Mouse (Mus musculus): Measurements from ENCODE around the gene Atp6v0c. TPM values are rescaled to one million over a fixed set of nuclear protein-coding genes. Genes with fewer than 3 reads are reported as not detected.

Gene Atp6v0c
- polyA plus RNA-seq, 1 experiment from 2014 or later, result 394 TPM

DNA sequence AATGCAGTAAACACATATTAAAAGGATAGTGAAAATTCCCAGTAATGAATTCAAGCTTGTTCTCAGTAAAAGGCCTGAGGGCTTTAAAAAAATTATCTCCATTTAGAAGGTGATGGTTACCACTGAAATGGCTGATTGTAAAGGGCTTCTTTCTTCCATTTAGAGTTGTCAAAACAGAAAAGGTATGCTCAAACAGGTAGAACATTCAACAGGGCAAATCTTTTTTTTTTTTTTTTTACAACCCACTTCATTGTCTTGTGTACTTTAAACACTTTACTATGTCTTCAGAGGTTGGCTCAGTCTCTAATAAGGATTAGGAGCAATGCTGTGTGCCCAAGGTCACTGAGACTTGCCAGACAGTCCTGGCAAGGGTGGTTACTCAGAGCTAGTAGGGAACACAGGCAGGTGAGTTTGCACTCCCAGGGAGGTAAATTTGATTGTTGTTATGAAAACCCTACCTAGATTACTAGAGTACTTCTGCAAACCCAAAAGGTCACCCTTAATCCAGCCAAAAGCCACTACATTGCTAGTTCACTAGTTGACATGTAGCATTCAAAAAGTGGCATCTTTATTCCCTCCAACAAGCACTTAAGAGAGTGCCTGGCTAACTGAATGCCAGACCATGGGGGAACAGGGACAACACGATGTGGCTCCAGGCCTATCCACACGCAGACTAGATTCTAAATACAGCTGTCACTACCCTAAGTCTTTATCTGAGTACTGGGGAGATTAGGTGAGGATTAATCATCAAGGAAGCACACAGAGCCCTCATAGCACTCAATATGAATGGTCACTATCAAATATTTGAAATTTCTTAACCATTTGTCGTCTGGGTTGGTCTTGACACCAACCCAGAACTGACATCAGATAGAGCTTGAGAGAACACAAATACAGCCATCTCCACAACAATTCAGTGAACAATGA is 34.4 kb upstream of the Atp6v0c start:
- H3K4me3 ChIP-seq (ENCODE audit: low read depth, low read length), result no peak overlapping the region
- H3K4me2 ChIP-seq (ENCODE audit: low read depth, low read length, severe bottlenecking), result no peak overlapping the region
- peaks cover 20% of the 10 kb centered on the region for H3K27me3 ChIP-seq (ENCODE audit: control insufficient read depth, insufficient read depth, low read length)
- no peak overlapping the region for H3K27ac ChIP-seq (ENCODE audit: low read depth, low read length)
- no peak for DNase-seq (ENCODE audit: low spot score)
- WGBS, result 86% methylated on average over 3 of the region's 3 CpGs
- H3K36me3 ChIP-seq (ENCODE audit: control insufficient read depth, insufficient read depth, low read length), result no peaks in the 10 kb centered on the region
- no peaks in the 10 kb centered on the region for H3K9me3 ChIP-seq (ENCODE audit: control insufficient read depth, low read length)
- no peak overlapping the region for H3K9ac ChIP-seq (ENCODE audit: low read length)
- no peak for ATAC-seq (replicated peaks; ENCODE audit: low FRiP score)
- peaks cover 25% of the 10 kb centered on the region for H3K4me1 ChIP-seq (replicated peaks; ENCODE audit: control insufficient read depth, insufficient read depth, low read length)

DNA sequence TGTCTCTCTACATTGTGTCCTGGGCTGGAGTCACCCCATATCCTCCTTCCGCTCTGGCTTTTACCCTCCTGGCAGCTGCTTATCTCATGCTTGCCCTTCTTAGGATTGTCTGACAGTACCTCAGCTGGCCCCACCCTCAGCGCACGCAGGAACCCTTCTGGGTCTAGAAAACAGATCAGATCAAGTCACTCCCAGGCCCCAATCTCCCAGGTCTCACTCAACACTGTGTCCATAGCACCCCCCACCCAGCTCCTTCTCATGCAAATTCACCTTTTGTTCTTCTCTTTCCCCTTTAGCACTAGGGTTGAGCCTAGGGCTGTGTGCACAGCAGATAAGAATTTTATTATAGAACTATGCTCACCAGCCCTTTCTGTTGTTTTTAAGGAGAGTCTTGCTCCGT is 33.6 kb upstream of the Atp6v0c start:
- Histone ChIP-seq H3K9me3 (ENCODE audit: control insufficient read depth, low read length) (no peaks in the 10 kb centered on the region), H3K36me3 (ENCODE audit: control insufficient read depth, insufficient read depth, low read length) (no peaks in the 10 kb centered on the region), H3K27me3 (ENCODE audit: control insufficient read depth, insufficient read depth, low read length) (peaks cover 17% of the 10 kb centered on the region), H3K4me3 (ENCODE audit: low read depth, low read length) (no peak overlapping the region), H3K27ac (ENCODE audit: low read depth, low read length) (no peak overlapping the region), H3K4me2 (ENCODE audit: low read depth, low read length, severe bottlenecking) (no peak overlapping the region), H3K9ac (ENCODE audit: low read length) (no peak overlapping the region), H3K4me1 (replicated peaks; ENCODE audit: control insufficient read depth, insufficient read depth, low read length) (peaks cover 19% of the 10 kb centered on the region)
- no peak for DNase-seq (ENCODE audit: low spot score)
- WGBS, result 46% methylated on average over 4 of the region's 4 CpGs
- ATAC-seq (replicated peaks; ENCODE audit: low FRiP score), result no peak

DNA sequence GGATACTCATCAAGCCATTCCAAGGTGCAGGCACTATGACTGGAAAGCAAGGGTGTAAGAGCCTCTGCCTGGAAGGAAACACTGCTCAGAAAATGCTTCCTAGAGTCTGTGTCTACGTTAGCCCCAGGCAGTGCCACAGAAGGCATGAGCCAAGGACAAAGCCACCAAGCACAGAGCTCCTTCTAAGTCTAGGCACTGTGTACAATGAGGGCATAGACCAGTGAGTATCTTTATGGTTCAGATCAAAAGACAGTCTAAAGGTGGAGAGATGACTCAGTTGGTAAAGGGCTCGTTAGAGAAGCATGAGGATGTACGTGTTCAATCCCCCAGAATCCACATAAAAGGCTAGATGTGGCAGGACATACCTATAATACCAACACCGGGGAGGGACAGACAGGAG is 31.6 kb upstream of the Atp6v0c start:
- H3K9ac ChIP-seq (ENCODE audit: low read length), result no peak overlapping the region
- no peak overlapping the region for H3K27ac ChIP-seq (ENCODE audit: low read depth, low read length)
- ATAC-seq (replicated peaks; ENCODE audit: low FRiP score), result no peak
- H3K4me3 ChIP-seq (ENCODE audit: low read depth, low read length), result no peak overlapping the region
- H3K36me3 ChIP-seq (ENCODE audit: control insufficient read depth, insufficient read depth, low read length), result no peaks in the 10 kb centered on the region
- H3K4me1 ChIP-seq (replicated peaks; ENCODE audit: control insufficient read depth, insufficient read depth, low read length), result peaks cover 8% of the 10 kb centered on the region; the same call in 1 of the 2 replicates
- no peak for DNase-seq (ENCODE audit: low spot score)
- H3K4me2 ChIP-seq (ENCODE audit: low read depth, low read length, severe bottlenecking), result no peak overlapping the region
- WGBS, result 79% methylated on average over 4 of the region's 4 CpGs
- H3K27me3 ChIP-seq (ENCODE audit: control insufficient read depth, insufficient read depth, low read length), result 0 out of 2 replicates have a peak, but pooled peaks cover under 1% of the 10 kb centered on the region
- no peaks in the 10 kb centered on the region for H3K9me3 ChIP-seq (ENCODE audit: control insufficient read depth, low read length)

DNA sequence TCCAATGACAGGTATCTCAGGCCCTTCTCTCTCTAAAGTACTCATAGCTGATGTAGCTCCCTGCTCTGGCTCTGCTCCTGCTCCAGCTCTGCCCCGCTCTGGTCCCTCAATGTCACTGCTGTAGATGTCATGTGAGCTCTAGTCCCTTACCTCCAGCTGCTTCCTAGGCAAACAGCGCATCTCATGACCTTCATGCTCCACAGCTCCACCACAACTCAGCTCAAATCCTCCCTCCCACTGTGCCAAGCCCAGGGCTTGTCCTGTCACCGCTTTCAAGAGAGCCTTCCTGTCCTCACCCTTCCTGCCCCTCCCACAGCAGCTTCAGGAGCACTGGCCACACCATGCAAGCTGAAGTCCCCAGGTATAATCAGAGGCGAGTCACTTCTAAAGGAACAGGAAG is 30.2 kb upstream of the Atp6v0c start:
- H3K36me3 ChIP-seq (ENCODE audit: control insufficient read depth, insufficient read depth, low read length), result no peaks in the 10 kb centered on the region
- H3K27ac ChIP-seq (ENCODE audit: low read depth, low read length), result no peak overlapping the region
- DNase-seq (ENCODE audit: low spot score), result no peak
- no peak overlapping the region for H3K4me3 ChIP-seq (ENCODE audit: low read depth, low read length)
- ATAC-seq (replicated peaks; ENCODE audit: low FRiP score), result no peak
- H3K4me1 ChIP-seq (replicated peaks; ENCODE audit: control insufficient read depth, insufficient read depth, low read length), result peaks cover 2% of the 10 kb centered on the region; the same call in 1 of the 2 replicates
- no peak overlapping the region for H3K9ac ChIP-seq (ENCODE audit: low read length)
- H3K4me2 ChIP-seq (ENCODE audit: low read depth, low read length, severe bottlenecking), result no peak overlapping the region
- H3K9me3 ChIP-seq (ENCODE audit: control insufficient read depth, low read length), result no peaks in the 10 kb centered on the region
- 83% methylated on average over 4 of the region's 4 CpGs for WGBS
- no peaks in the 10 kb centered on the region for H3K27me3 ChIP-seq (ENCODE audit: control insufficient read depth, insufficient read depth, low read length)

DNA sequence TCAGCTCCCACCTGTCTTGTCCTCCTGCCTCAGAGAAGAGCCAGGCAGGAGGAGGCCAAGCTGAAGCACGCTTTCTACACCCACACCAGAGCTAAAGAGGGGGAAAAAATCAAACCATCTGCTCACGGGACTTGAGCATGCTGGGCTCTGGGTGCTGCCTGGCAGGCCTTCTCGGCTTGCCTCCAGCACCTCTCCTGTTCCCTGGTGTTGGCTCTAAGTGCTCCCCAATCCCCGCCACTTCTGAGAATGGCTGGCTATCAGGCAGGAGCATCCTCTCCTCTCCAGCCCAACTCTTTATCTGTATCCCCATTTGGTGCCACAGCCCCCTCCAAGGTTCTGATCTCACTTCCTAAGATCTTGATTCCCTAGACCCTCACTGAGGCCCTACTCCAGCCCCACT is 29.8 kb upstream of the Atp6v0c start:
- WGBS, result 76% methylated on average over 4 of the region's 4 CpGs
- no peak overlapping the region for H3K9ac ChIP-seq (ENCODE audit: low read length)

DNA sequence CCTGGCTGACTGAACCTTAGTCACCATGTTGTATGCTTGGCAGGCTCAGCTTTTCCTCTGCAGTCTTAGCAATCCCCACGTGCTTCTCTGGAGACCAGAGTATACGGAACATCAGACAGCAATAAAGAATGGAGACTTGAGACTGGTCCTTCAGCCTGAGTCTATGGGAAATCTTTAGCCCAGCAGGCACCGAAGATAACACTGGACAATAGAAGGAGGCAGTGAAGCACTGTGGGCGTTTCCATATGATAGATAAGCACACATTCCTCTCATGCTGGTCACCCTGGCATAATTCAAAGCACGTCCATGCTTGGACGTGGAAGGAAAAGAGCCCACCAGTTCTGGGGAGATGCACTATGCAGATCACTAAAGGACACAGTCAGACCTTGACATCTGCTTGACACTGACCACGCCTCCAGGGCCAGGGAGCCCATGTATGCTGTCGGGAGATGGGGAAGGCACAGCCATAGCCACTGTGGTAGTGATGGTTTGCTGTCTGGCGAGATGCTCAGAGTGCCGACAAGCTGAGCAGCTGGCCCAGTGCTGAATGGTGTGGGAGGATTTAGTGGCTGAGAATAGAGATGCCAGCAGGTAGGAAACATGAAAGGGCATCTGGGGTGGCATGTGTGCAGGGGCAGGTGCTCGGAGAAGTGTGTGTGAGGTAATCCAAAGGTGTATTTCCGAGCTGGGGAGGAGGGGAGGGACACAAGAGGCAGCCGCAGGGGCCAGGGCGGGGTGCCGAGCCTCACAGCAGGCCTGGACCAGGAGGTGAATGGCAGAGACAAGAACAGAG is 27.7 kb upstream of the Atp6v0c start:
- no peaks in the 10 kb centered on the region for H3K36me3 ChIP-seq (ENCODE audit: control insufficient read depth, insufficient read depth, low read length)
- WGBS, result 73% methylated on average over 15 of the region's 15 CpGs

More for the DNA sequence above, 29.8 kb upstream of the Atp6v0c start:
- Histone ChIP-seq H3K4me2 (ENCODE audit: low read depth, low read length, severe bottlenecking) (no peak overlapping the region), H3K9me3 (ENCODE audit: control insufficient read depth, low read length) (no peaks in the 10 kb centered on the region), H3K4me3 (ENCODE audit: low read depth, low read length) (no peak overlapping the region), H3K4me1 (replicated peaks; ENCODE audit: control insufficient read depth, insufficient read depth, low read length) (no peaks in the 10 kb centered on the region), H3K27ac (ENCODE audit: low read depth, low read length) (no peak overlapping the region), H3K27me3 (ENCODE audit: control insufficient read depth, insufficient read depth, low read length) (no peaks in the 10 kb centered on the region), H3K36me3 (ENCODE audit: control insufficient read depth, insufficient read depth, low read length) (no peaks in the 10 kb centered on the region)
- no peak for DNase-seq (ENCODE audit: low spot score)
- no peak for ATAC-seq (replicated peaks; ENCODE audit: low FRiP score)

DNA sequence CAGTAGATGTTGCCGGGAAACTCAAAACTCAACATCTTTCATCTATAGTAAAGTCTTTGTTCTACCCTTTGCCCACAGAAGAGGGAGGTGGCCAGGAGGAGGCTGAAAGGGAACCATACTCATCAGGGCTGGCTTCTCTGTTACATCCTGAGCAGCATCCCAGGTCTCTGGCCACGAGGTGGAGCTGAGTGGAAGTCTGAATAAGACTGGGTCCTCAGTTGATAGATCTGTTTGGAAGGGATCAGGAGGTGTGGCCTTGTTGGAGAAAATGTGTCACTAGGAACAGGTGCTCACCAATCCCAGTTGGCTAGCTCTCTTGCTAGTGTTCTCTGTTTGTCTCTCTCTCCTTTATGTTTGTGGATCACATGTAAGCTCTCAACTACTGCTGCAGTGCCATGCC is 25.8 kb upstream of the Atp6v0c start:
- 78% methylated on average over 2 of the region's 2 CpGs for WGBS

More for the DNA sequence above, 27.7 kb upstream of the Atp6v0c start:
- ATAC-seq (replicated peaks; ENCODE audit: low FRiP score) (no peak), DNase-seq (ENCODE audit: low spot score) (no peak)
- no peak overlapping the region for H3K4me2 ChIP-seq (ENCODE audit: low read depth, low read length, severe bottlenecking)
- no peak overlapping the region for H3K4me3 ChIP-seq (ENCODE audit: low read depth, low read length)
- H3K4me1 ChIP-seq (replicated peaks; ENCODE audit: control insufficient read depth, insufficient read depth, low read length), result no peaks in the 10 kb centered on the region
- H3K27me3 ChIP-seq (ENCODE audit: control insufficient read depth, insufficient read depth, low read length), result no peaks in the 10 kb centered on the region
- no peaks in the 10 kb centered on the region for H3K9me3 ChIP-seq (ENCODE audit: control insufficient read depth, low read length)
- no peak overlapping the region for H3K27ac ChIP-seq (ENCODE audit: low read depth, low read length)
- H3K9ac ChIP-seq (ENCODE audit: low read length), result no peak overlapping the region

DNA sequence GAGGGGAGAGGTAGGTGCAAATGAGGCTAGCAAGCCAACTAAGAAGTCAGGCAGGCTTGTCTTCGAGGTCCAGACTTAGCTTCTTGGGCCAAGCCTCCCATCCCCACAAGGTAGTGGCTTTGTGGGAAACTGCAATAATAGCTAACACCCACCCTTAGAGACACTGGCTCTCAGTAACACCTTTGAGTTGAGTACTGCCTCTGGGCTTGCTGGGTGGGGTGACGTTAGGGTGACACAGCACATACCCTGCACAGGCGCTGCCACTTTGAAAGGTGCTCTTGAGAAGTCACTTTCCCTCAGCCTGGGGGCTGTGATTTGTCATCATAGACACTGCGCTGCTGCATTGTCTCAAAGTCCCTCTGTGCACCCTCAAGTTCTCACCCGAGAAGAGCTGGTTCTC is 24.3 kb upstream of the Atp6v0c start:
- DNase-seq (ENCODE audit: low spot score), result no peak
- Histone ChIP-seq H3K9ac (ENCODE audit: low read length) (no peak overlapping the region), H3K4me2 (ENCODE audit: low read depth, low read length, severe bottlenecking) (no peak overlapping the region), H3K4me3 (ENCODE audit: low read depth, low read length) (no peak overlapping the region), H3K4me1 (replicated peaks; ENCODE audit: control insufficient read depth, insufficient read depth, low read length) (no peaks in the 10 kb centered on the region), H3K27me3 (ENCODE audit: control insufficient read depth, insufficient read depth, low read length) (no peaks in the 10 kb centered on the region), H3K36me3 (ENCODE audit: control insufficient read depth, insufficient read depth, low read length) (no peaks in the 10 kb centered on the region), H3K9me3 (ENCODE audit: control insufficient read depth, low read length) (no peaks in the 10 kb centered on the region), H3K27ac (ENCODE audit: low read depth, low read length) (no peak overlapping the region)
- WGBS, result 88% methylated on average over 5 of the region's 5 CpGs
- no peak for ATAC-seq (replicated peaks; ENCODE audit: low FRiP score)

More for the DNA sequence above, 25.8 kb upstream of the Atp6v0c start:
- Histone ChIP-seq H3K27ac (ENCODE audit: low read depth, low read length) (no peak overlapping the region), H3K9ac (ENCODE audit: low read length) (no peak overlapping the region), H3K27me3 (ENCODE audit: control insufficient read depth, insufficient read depth, low read length) (no peaks in the 10 kb centered on the region), H3K4me2 (ENCODE audit: low read depth, low read length, severe bottlenecking) (no peak overlapping the region), H3K36me3 (ENCODE audit: control insufficient read depth, insufficient read depth, low read length) (no peaks in the 10 kb centered on the region), H3K4me1 (replicated peaks; ENCODE audit: control insufficient read depth, insufficient read depth, low read length) (no peaks in the 10 kb centered on the region), H3K9me3 (ENCODE audit: control insufficient read depth, low read length) (no peaks in the 10 kb centered on the region), H3K4me3 (ENCODE audit: low read depth, low read length) (no peak overlapping the region)
- ATAC-seq (replicated peaks; ENCODE audit: low FRiP score) (no peak), DNase-seq (ENCODE audit: low spot score) (no peak)
